Mouse (Mus musculus) frontal cortex, postnatal 25 days (tissue): ENCODE measurements at regions not wholly inside any gene's neighbourhood (a gene's known extent, or its start where the extent isn't known, plus 50 kb on each side); places are given as distances from the start of the nearest gene placed in this dataset.

Source experiments
- DNase-seq, 2 experiments: peaks; one replicate each; pipeline ENCODE4 v3.0.0; 2022; ENCODE audit warnings: low spot score in 2 of 2

GRCm38 (mm10) chr10:106113083-106113482 lies 271.9 kb upstream of the Mettl25 start:
- no peak for DNase-seq

- DNase-seq = no peak
Measured at GRCm38 (mm10) chr10:106114743-106115486, 273.7 kb upstream of the Mettl25 start.

- DNase-seq = no peak
Measured at GRCm38 (mm10) chr10:106121826-106122225, 280.6 kb upstream of the Mettl25 start.

DNA sequence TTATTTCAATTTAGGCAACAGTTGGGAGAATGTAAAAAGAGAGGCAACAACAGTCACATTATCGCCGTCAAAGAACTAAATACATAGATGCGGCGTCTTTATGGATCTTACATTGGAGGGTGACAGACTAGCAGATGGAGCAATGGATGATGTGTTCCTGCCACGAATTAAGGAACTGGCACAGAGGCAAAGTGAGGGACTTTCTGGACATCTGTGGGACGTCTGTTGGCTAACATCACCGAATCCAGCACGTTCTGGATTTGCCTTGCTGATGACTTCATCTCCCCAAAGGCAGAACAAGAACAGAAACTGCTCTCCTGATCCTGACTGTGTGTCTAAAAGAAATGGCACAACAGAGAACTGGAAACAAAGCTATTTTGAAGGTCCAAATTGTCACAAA lies 281.8 kb upstream of the Mettl25 start:
- DNase-seq = no peak

DNA sequence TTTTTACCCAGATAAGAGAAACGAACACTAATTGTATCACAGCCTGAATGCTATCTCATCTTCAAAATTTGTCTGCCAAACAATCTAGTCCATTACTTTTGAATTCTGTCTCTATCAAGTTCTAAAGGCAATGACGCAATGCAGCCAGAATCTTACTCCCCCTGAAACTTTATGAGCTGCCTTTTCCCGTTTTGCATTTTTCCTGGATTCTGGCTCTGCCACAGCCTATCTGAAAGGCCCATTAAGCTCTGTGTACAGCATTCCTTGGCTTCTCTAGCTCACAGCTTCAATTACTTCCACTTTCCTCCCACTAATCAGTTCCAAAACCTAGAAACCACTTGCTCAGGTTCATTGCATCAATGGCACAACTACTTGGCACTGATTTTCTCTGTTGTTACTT lies 298.0 kb upstream of the Ppfia2 start:
- no peak for DNase-seq

- no peak for DNase-seq
Measured at GRCm38 (mm10) chr10:106174433-106174832, 295.7 kb upstream of the Ppfia2 start.

- DNase-seq = peak in 1 of 2 experiments; percentile 6
Measured at GRCm38 (mm10) chr10:106179651-106180050, 290.5 kb upstream of the Ppfia2 start.

DNA sequence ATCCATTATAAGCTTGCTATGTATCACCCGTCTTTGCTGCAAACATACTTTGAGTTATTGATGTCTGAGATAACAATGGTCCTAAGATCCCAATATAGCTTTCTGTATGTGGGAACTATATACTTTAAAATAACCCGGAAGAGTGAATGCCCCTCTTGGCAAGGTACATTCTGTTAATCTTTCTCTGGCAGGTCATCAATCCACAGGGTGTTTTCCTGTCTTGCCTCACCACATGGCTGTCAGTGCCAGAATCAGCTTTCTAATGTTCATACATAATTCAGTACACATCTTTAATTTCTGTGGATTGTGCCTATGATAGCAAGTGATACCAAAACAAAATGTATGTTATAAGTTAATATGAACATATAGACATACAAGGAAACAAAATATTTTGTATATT lies 267.6 kb upstream of the Ppfia2 start:
- DNase-seq = no peak

- DNase-seq = no peak
Measured at GRCm38 (mm10) chr10:106224251-106224650, 245.9 kb upstream of the Ppfia2 start.

DNA sequence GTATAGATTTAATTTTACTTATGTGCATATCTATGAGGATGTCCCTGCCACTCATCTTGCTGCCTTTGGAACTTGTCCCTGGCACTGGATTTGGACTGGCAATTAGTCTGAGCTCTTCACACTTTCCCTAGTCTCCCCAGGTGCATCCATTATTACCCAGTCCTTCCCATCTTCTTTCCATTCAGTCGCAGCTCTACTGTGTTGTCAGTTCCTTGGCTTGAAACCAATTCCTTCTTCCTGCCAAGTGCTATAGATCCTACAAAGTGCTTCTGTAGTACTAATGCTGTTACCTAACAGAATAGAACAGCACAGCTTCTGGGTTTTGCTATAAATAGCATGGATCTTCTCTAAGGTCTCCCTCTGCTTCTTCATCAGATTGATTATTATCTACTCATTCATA lies 228.0 kb upstream of the Ppfia2 start:
- DNase-seq = no peak

DNA sequence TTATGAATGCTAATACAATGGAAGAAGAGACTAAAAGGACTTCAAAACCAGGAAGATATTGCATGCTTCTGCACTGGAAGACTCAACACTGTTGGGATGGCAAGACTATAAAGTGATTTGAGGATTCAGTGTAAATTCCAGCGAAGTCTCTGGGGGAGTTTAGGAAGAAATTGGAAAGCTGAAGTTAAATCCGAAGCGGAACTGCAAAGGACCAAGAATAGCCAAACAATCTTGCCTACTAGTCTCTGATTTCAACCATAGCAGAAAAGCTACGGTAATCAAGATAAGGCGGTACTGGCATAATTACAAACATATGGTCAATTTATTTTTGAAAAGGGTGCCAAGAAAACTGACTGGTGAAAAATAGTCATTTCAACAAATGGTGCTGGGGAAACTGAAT lies 216.0 kb upstream of the Ppfia2 start:
- DNase-seq = no peak

- DNase-seq = no peak
Measured at GRCm38 (mm10) chr10:106259811-106260210, 210.3 kb upstream of the Ppfia2 start.

GRCm38 (mm10) chr10:106273335-106273734 lies 196.8 kb upstream of the Ppfia2 start:
- DNase-seq = no peak

GRCm38 (mm10) chr10:106289951-106290350 lies 180.2 kb upstream of the Ppfia2 start:
- DNase-seq = no peak

DNA sequence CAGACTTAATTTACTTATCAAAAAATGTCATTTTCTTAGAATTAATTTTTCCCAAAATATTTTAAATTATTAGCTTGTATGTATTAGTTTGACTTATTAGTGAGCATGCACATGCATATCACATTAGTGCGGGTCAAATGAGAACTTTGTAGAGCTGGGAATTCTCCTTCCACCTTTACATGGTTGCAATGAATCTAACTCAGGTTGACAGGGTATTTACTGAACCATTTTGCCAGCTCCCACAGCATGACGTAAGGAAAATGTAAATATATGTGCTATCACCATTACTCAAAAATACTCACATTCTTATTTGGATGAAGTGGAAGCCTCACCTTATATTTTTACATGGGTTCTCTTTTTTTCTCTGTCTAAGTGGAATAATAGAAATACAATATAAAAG lies 179.4 kb upstream of the Ppfia2 start:
- DNase-seq = no peak

DNA sequence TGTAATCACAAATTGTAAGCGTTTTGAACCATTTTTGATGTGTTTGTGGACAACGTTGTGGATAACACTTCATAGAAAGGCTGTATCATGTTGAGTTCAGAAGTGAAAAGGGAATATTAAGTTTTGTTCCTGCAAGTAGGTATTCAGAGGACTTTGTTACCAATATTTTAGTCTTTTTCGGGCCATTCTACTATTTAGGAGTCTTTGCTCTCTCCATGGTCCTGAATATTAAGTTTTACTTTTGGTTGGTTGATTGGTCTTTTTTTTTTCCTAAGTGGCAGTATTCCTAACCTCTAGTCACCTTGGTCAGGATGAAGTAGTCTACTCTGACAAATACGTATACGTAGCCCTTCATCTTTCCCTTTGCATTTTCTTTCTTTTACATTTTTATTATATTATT lies 174.6 kb upstream of the Ppfia2 start:
- no peak for DNase-seq

GRCm38 (mm10) chr10:106335166-106335565 lies 135.0 kb upstream of the Ppfia2 start:
- no peak for DNase-seq

GRCm38 (mm10) chr10:106351663-106352062 lies 118.5 kb upstream of the Ppfia2 start:
- DNase-seq = no peak

- no peak for DNase-seq
Measured at GRCm38 (mm10) chr10:106375653-106376052, 94.5 kb upstream of the Ppfia2 start.

- no peak for DNase-seq
Measured at GRCm38 (mm10) chr10:106376161-106376560, 94.0 kb upstream of the Ppfia2 start.

DNA sequence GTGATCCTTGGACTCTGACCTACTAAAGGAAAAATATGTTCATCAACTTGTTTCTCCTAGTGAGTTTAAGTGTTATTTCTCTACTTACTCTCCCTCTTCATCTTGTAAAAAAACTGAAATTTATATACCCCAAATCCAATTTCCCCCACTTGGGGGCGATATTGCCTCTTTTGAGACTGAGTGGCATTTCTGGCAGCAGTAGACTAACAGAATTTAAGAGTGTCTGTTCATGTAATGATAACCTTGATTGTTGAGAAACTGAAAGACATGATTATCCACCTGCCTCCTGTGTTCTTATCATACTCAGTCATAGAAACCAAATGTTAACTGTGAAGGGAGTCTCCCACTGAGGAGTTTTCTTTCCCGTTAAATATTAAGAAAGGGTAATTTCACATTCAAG lies 89.5 kb upstream of the Ppfia2 start:
- peak in 1 of 2 experiments; percentile 4 for DNase-seq

GRCm38 (mm10) chr10:106408705-106409104 lies 61.4 kb upstream of the Ppfia2 start:
- no peak for DNase-seq

- DNase-seq = no peak
Measured at GRCm38 (mm10) chr10:106413181-106413580, 57.0 kb upstream of the Ppfia2 start.

GRCm38 (mm10) chr10:106414990-106415389 lies 55.1 kb upstream of the Ppfia2 start:
- no peak for DNase-seq
